Mouse (Mus musculus) embryonic facial prominence, embryonic 10.5 days (tissue): ENCODE data around the gene Vmn1r224. TPM values are rescaled to one million over a fixed set of nuclear protein-coding genes. Genes with fewer than 3 reads are reported as not detected.

Experiments
- DNase-seq: peaks from one replicate; pipeline ENCODE4 v3.0.0-alpha.2; 2017; ENCODE audit warnings: low spot score
- H3K27ac ChIP-seq: fragments of 300-500 bp; sonication (generic); replicated peaks from 2 replicates; pipeline ENCODE4 v1.5.1; 2016; ENCODE audit warnings: mild to moderate bottlenecking
- H3K27me3 ChIP-seq: fragments of 300-500 bp; sonication (generic); replicated peaks from 2 replicates; pipeline ENCODE4 v1.6.1; 2016; ENCODE audit warnings: low read depth, mild to moderate bottlenecking; ENCODE audit not compliant: poor library complexity, severe bottlenecking
- H3K36me3 ChIP-seq: fragments of 300-500 bp; sonication (generic); replicated peaks from 2 replicates; pipeline ENCODE4 v1.6.1; 2016; ENCODE audit warnings: mild to moderate bottlenecking, moderate library complexity
- H3K4me1 ChIP-seq: fragments of 300-500 bp; sonication (generic); 2 replicates; pipeline ENCODE4 v1.6.1; 2016
- H3K4me3 ChIP-seq: fragments of 300-500 bp; sonication (generic); 2 replicates; pipeline ENCODE4 v1.5.1; 2016; ENCODE audit warnings: mild to moderate bottlenecking, moderate library complexity
- H3K9me3 ChIP-seq: fragments of 300-500 bp; sonication (generic); 2 replicates; pipeline ENCODE4 v1.6.1; 2016; ENCODE audit warnings: mild to moderate bottlenecking
- WGBS: fragments of 180-500 bp; shearing (Covaris S2); methylation state at CpG from one replicate; pipeline ENCODE4 v1.1.7; 2016; 5-methylcytosine and 5-hydroxymethylcytosine counted together
- polyA plus RNA-seq: library from polyadenylated mRNA; unstranded; fragments of >200 nt; fragmentation: Nextera tagmentation; extraction: Ambion mirVana; gene quantifications from 2 replicates; pipeline ENCODE4 v1.2.1, GENCODE M21; 2016

The Vmn1r224 gene
- polyA plus RNA-seq, result not detected in 2 replicates

DNA sequence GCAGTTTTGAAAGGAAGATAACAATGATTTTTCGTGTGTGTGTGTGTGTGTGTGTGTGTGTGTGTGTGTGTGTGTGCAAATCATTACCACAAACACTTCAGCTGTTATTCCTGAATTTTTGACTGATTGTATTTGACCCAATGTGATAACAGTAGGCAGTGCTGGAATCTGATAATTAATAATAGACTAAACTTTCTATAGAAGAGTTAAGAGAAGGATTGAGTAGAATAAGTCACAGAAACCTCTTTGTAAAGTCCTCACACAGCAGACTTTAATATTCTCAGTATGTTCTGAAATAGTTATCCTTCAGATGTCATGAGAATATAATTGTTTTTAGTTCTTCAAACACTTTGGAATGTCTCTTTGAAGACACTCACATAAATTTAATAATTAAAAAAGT lies at the start of gene Vmn1r224:
Gene Vmn1r224 (plus strand): TSS at position 301 of the 400 bp plus-strand sequence.
- 39% methylated on average over 1 of the region's 1 CpGs for WGBS
- Histone ChIP-seq H3K9me3 (peaks cover 23% of the 10 kb centered on the region; the same call in 1 of the 2 replicates), H3K27ac (no peak within 1 kb of the TSS), H3K4me1 (no peaks in the 10 kb centered on the region), H3K4me3 (no peak within 1 kb of the TSS), H3K27me3 (no peaks in the 10 kb centered on the region), H3K36me3 (no peaks in the 10 kb centered on the region)
- no peak for DNase-seq

DNA sequence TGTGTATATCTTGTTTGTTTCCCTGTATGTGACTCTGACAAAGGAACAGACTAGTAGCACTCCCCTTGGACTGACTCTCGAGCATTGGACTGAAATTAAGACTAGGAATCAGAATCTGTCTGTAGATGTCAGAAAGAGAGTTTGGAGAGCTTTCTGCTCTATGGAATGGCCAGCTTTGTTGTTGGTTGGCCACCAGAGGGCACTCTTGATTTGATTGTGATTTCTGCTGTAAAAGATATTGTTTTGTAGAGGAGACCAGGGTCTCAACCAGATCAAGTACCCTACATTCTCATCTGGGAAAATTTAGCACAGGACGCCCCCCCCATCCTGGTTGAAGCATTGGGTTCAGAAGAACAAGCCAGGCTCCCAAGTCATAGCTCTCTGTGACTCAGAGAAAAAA lies 14.8 kb upstream of the Vmn1r224 start:
- no peak overlapping the region for H3K27ac ChIP-seq
- no peak overlapping the region for H3K4me3 ChIP-seq
- DNase-seq, result no peak
- H3K9me3 ChIP-seq, result peaks cover 41% of the 10 kb centered on the region
- no peaks in the 10 kb centered on the region for H3K27me3 ChIP-seq
- 45% methylated on average over 2 of the region's 2 CpGs for WGBS
- no peaks in the 10 kb centered on the region for H3K36me3 ChIP-seq
- no peaks in the 10 kb centered on the region for H3K4me1 ChIP-seq

DNA sequence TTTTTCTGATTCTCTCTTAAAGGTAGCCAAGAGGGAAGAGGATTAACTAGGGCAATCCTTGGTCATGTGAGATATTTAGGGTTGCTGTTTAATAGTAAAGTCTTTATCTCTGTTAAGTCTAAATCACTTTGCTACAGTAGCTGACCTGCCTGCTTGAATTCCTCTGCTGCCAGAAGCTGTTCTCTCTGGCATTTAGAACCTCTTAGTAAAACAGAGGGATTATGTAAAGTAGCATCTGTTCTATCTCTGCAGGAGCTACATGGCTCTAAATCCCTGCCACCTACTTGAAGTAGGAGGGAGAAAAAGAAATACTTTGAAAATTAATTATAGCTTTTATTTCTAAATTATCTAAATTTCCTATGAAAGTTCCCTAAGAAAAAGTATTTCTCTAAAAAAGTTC lies 25.3 kb downstream of the Vmn1r224 start:
- no peaks in the 10 kb centered on the region for H3K4me1 ChIP-seq

GRCm38 (mm10) chr17:20473311-20473710 lies 59.4 kb downstream of the Vmn1r224 start:
- H3K27me3 ChIP-seq, result no peaks in the 10 kb centered on the region
- H3K27ac ChIP-seq, result no peak overlapping the region
- 76% methylated on average over 3 of the region's 3 CpGs for WGBS
- H3K4me1 ChIP-seq, result no peaks in the 10 kb centered on the region
- H3K9me3 ChIP-seq, result peaks cover 6% of the 10 kb centered on the region; the same call in 1 of the 2 replicates
- H3K36me3 ChIP-seq, result no peaks in the 10 kb centered on the region
- no peak for DNase-seq
- H3K4me3 ChIP-seq, result no peak overlapping the region

More for the DNA sequence above, 25.3 kb downstream of the Vmn1r224 start:
- Histone ChIP-seq H3K9me3 (peaks cover 37% of the 10 kb centered on the region), H3K36me3 (no peaks in the 10 kb centered on the region), H3K4me3 (no peak overlapping the region), H3K27ac (no peak overlapping the region), H3K27me3 (no peaks in the 10 kb centered on the region)
- DNase-seq, result no peak

Other genes with a start within 250 kb of the Vmn1r224 start
- gene Fpr-rs6, start 231.0 kb upstream of the Vmn1r224 start, polyA plus RNA-seq, result not detected in 2 replicates
- not detected in 2 replicates for gene Vmn2r105, start 179.1 kb upstream of the Vmn1r224 start, polyA plus RNA-seq
- gene Vmn2r106, start 128.6 kb upstream of the Vmn1r224 start, polyA plus RNA-seq, result not detected in 2 replicates
- not detected in 2 replicates for gene Vmn2r107, start 68.9 kb upstream of the Vmn1r224 start, polyA plus RNA-seq
- not detected in 2 replicates for gene Vmn2r108, start 67.2 kb downstream of the Vmn1r224 start, polyA plus RNA-seq
- not detected in 2 replicates for gene Vmn1r225, start 84.0 kb downstream of the Vmn1r224 start, polyA plus RNA-seq
- not detected in 2 replicates for gene Vmn2r109, start 150.6 kb downstream of the Vmn1r224 start, polyA plus RNA-seq
- gene Vmn2r110, start 182.3 kb downstream of the Vmn1r224 start, polyA plus RNA-seq, result 0.04 and 0.05 TPM in 2 replicates
- gene Fpr-rs3, start 210.7 kb downstream of the Vmn1r224 start, polyA plus RNA-seq, result not detected in 2 replicates